In genomic region chr5:67095651-67096377, GRCm38 (mm10) we compare ENCODE assay signal across 8 mouse cellular contexts. TPM values are rescaled to one million over a fixed set of nuclear protein-coding genes. Genes with fewer than 3 reads are reported as not detected.
DNase-seq lines count a peak whose midpoint lies in the region; ATAC-seq lines count a peak whose summit lies in the region.

No protein-coding gene starts in this region.

- H3K27me3 ChIP-seq in liver, embryonic 11.5 days (replicated peaks; ENCODE audit: control insufficient read depth, insufficient read depth, low read length): peaks cover 96% of the 10 kb centered on the region
- H3K27me3 ChIP-seq in embryonic facial prominence, embryonic 14.5 days (replicated peaks; ENCODE audit: control insufficient read depth, insufficient read depth, low read length): peaks cover 97% of the 10 kb centered on the region
- H3K27me3 ChIP-seq in hindbrain, embryonic 13.5 days: peaks cover 93% of the 10 kb centered on the region
- H3K27me3 ChIP-seq in midbrain, embryonic 16.5 days (ENCODE audit: control insufficient read depth, insufficient read depth, low read depth, low read length): peaks cover 58% of the 10 kb centered on the region

- WGBS in liver, embryonic 11.5 days: under 1% methylated on average over 39 of the region's 47 CpGs
- WGBS in embryonic facial prominence, embryonic 14.5 days: under 1% methylated on average over 38 of the region's 47 CpGs
- under 1% methylated on average over 36 of the region's 47 CpGs for WGBS in hindbrain, embryonic 13.5 days
- under 1% methylated on average over 39 of the region's 47 CpGs for WGBS in midbrain, embryonic 16.5 days

- peak overlapping the region; percentile 41 for H3K4me3 ChIP-seq in liver, embryonic 11.5 days (ENCODE audit: low read depth, low read length)
- peak overlapping the region; percentile 30 for H3K4me3 ChIP-seq in embryonic facial prominence, embryonic 14.5 days (ENCODE audit: low read depth, low read length)
- peak overlapping the region; percentile 34 for H3K4me3 ChIP-seq in hindbrain, embryonic 13.5 days
- peak overlapping the region; percentile 10; the same call in 1 of the 2 replicates for H3K4me3 ChIP-seq in midbrain, embryonic 16.5 days (ENCODE audit: low read depth, low read length)

- no peak overlapping the region for H3K9ac ChIP-seq in liver, embryonic 11.5 days (ENCODE audit: low read depth, low read length)
- H3K9ac ChIP-seq in embryonic facial prominence, embryonic 14.5 days (ENCODE audit: low read depth, low read length): no peak overlapping the region
- H3K9ac ChIP-seq in hindbrain, embryonic 13.5 days: peak overlapping the region; percentile 64
- no peak overlapping the region for H3K9ac ChIP-seq in midbrain, embryonic 16.5 days (ENCODE audit: low read depth, low read length)

- H3K27ac ChIP-seq in liver, embryonic 11.5 days (ENCODE audit: low read depth, low read length): no peak overlapping the region
- no peak overlapping the region for H3K27ac ChIP-seq in embryonic facial prominence, embryonic 14.5 days (replicated peaks; ENCODE audit: low read depth, low read length)
- H3K27ac ChIP-seq in hindbrain, embryonic 13.5 days: peak overlapping the region; percentile 81
- H3K27ac ChIP-seq in midbrain, embryonic 16.5 days (ENCODE audit: low read length): no peak overlapping the region

- no peaks in the 10 kb centered on the region for H3K9me3 ChIP-seq in liver, embryonic 11.5 days (ENCODE audit: control insufficient read depth, low read length)
- no peaks in the 10 kb centered on the region for H3K9me3 ChIP-seq in embryonic facial prominence, embryonic 14.5 days (ENCODE audit: control insufficient read depth, low read length)
- H3K9me3 ChIP-seq in hindbrain, embryonic 13.5 days: no peaks in the 10 kb centered on the region
- H3K9me3 ChIP-seq in midbrain, embryonic 16.5 days (replicated peaks; ENCODE audit: control insufficient read depth, low read length, poor library complexity, severe bottlenecking): no peaks in the 10 kb centered on the region

- intact Hi-C loops in gastrocnemius, postnatal 14 days (cut with DNase I; ENCODE audit: low total_unique reads): no loop called here
- intact Hi-C loops in left cerebral cortex, postnatal 25 days (cut with DNase I): loop anchor here (5.0 kb wide), 1 partner anchor 511 kb away; the partner anchor contains the start of gene Shisa3

- no peaks in the 10 kb centered on the region; the same call in 1 of the 2 replicates for H3K4me1 ChIP-seq in liver, embryonic 11.5 days (replicated peaks; ENCODE audit: control insufficient read depth, insufficient read depth, low read length)
- H3K4me1 ChIP-seq in embryonic facial prominence, embryonic 14.5 days (ENCODE audit: control insufficient read depth, insufficient read depth, low read length): peaks cover 5% of the 10 kb centered on the region; the same call in 1 of the 2 replicates
- peaks cover 8% of the 10 kb centered on the region for H3K4me1 ChIP-seq in hindbrain, embryonic 13.5 days (replicated peaks)
- no peaks in the 10 kb centered on the region for H3K4me1 ChIP-seq in midbrain, embryonic 16.5 days (ENCODE audit: control insufficient read depth, insufficient read depth, low read length)

- no peak for ATAC-seq in liver, embryonic 11.5 days (replicated peaks; ENCODE audit: low FRiP score)
- no peak for ATAC-seq in embryonic facial prominence, embryonic 14.5 days (ENCODE audit: low read depth)
- ATAC-seq in hindbrain, embryonic 13.5 days (ENCODE audit: low FRiP score): no peak
- no peak for ATAC-seq in midbrain, embryonic 16.5 days

- no peaks in the 10 kb centered on the region for H3K36me3 ChIP-seq in liver, embryonic 11.5 days (ENCODE audit: control insufficient read depth, insufficient read depth, low read length)
- H3K36me3 ChIP-seq in embryonic facial prominence, embryonic 14.5 days (ENCODE audit: control insufficient read depth, insufficient read depth, low read length): no peaks in the 10 kb centered on the region
- H3K36me3 ChIP-seq in hindbrain, embryonic 13.5 days: no peaks in the 10 kb centered on the region
- H3K36me3 ChIP-seq in midbrain, embryonic 16.5 days (ENCODE audit: control insufficient read depth, insufficient read depth, low read length): no peaks in the 10 kb centered on the region

- H3K4me2 ChIP-seq in liver, embryonic 11.5 days: peak overlapping the region; percentile 57
- peak overlapping the region; percentile 52 for H3K4me2 ChIP-seq in embryonic facial prominence, embryonic 14.5 days (ENCODE audit: low read depth, low read length)
- peak overlapping the region; percentile 37 for H3K4me2 ChIP-seq in hindbrain, embryonic 13.5 days
- peak overlapping the region; percentile 10; the same call in 1 of the 2 replicates for H3K4me2 ChIP-seq in midbrain, embryonic 16.5 days (ENCODE audit: low read length)

- DNase-seq in liver, embryonic 11.5 days (ENCODE audit: low spot score): peak; percentile 32
- no peak for DNase-seq in liver
- DNase-seq in embryonic facial prominence, embryonic 14.5 days (ENCODE audit: low spot score): peak; percentile 6
- no peak for DNase-seq in frontal cortex, postnatal 25 days (ENCODE audit: low spot score in 2 of 2)
- DNase-seq in gastrocnemius, postnatal 14 days: no peak
- DNase-seq in left cerebral cortex, postnatal 25 days (ENCODE audit: low spot score in 2 of 2): no peak

RNA-seq across cellular contexts. Expression of gene Phox2b, which starts 3.3 kb away (rescaled TPM):
- polyA plus RNA-seq in liver, embryonic 11.5 days (2014; fragmentation: Nextera tagmentation; extraction: Ambion mirVana): 0.70 and 0.84 TPM in 2 replicates
- 1.8 and 2.4 TPM in 2 replicates for polyA plus RNA-seq in embryonic facial prominence, embryonic 14.5 days (2014; fragmentation: Nextera tagmentation; extraction: Ambion mirVana)
- 32.3 and 38.4 TPM in 2 replicates for polyA plus RNA-seq in hindbrain, embryonic 13.5 days (2015; fragmentation: Nextera tagmentation; extraction: Ambion mirVana)
- 0.37 and 1.5 TPM in 2 replicates for polyA plus RNA-seq in midbrain, embryonic 16.5 days (2015; fragmentation: Nextera tagmentation; extraction: Ambion mirVana)
- not detected for total RNA-seq in gastrocnemius, postnatal 14 days (2021)
- total RNA-seq in left cerebral cortex, postnatal 25 days (2021): not detected

Comparison
In these comparisons a context has a peak if more than half of its experiments do, and no peak if none do; other contexts are left out.
1. DNase-seq: peak in liver, embryonic 11.5 days (single experiment) and embryonic facial prominence, embryonic 14.5 days (single experiment); none in liver (single experiment), frontal cortex, postnatal 25 days (0 of 2), gastrocnemius, postnatal 14 days (single experiment) and left cerebral cortex, postnatal 25 days (0 of 2).
2. Peak in every context shown above with its lines, with median percentiles within 50 percentile points of each other: H3K4me2 ChIP-seq and H3K4me3 ChIP-seq.